Mouse (Mus musculus): ENCODE results near the gene Olfr545.
"Not testable (repeated sequence)": the region's sequence is repeated elsewhere in the genome, so short reads cannot be mapped to it uniquely, and the experiment has no call there.

Gene Olfr545

DNA sequence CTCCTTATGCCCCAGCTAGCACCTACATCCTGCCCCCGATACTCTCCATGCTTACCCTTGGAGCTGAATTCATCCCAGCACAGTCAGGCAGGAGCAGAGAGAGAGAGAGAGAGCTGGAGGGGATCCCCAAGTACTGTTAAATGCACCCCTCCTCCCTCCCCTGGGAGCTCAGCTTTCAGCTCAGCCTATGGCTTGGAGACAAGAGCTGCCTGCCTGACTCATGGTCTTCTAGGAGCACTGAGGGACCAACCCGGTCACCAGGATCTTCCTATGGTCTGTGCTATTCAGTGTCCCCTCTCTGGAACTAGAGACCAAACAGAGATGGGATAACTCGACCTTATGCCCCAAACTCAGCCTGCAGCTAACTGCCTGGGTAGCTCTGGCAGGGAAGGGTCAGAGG, at the start of gene Olfr545:
Gene Olfr545, minus strand, starts transcription at position 101 of the 400 bp plus-strand sequence.
- no peak for DNase-seq (ENCODE audit: low read depth, low spot score)

DNA sequence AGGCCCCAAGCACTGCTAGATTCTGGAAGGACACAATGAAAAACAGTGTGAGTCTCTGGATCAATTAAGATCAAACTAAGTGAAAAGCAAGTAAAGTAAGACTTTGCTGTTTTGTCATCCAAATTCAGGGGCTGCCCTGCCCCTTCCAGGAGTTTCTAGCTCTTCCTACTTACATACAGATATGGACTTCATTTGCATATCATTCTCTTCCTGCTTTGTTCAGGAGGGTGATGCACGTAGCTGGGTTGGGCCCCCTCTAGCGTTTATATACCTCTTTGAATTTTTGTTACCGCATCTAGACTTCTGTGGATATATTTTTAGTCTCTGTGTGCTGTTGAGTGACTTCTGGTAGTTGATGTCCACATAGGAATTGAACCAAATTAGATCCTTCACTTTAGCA, 41.9 kb upstream of the Olfr545 start:
- DNase-seq (ENCODE audit: low read depth, low spot score): no peak

DNA sequence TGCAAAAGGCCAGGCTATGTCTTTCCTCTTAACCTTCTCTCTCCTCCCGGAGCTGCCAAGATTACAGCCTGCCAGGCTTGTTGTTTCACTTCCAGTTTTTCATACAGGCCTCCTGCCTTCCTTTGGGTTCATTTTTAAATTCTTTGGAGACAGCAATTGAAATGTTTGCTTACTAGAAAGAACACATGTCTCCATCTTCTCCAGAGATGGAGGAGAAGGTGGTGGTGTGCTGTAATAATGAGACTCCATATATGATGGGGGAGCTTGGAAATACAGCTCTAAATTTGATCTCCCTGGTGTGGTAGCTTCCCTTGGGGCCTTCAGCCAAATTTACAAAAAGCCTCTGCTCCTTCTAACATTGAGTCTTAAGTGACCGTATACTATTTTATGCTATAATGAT, 41.2 kb upstream of the Olfr545 start, which contains the start of gene Olfr548-ps1:
Gene Olfr548-ps1, plus strand, starts transcription at position 301 of the 400 bp plus-strand sequence.
- no peak for DNase-seq (ENCODE audit: low read depth, low spot score)

DNA sequence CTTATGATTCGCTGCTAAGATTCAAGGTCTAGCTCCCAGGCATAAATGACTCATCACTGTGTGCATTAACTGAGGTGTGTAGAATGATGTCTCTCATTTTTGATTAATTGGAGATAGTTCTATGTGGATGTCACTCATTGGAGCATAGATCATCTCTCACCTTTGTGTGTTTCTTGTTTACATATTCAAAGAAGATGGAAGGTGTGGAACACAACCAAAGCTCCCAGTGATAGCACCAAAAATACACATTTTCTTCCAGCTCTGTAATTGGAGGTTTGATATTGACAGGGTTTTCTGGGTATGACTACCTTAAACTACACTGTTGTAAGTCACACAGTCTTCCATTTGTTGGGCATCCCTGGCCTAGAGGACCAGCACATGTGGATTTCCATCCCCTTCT, 35.1 kb upstream of the Olfr545 start, which contains the start of gene Olfr547:
Gene Olfr547, plus strand, starts transcription at position 301 of the 400 bp plus-strand sequence.
- no peak for DNase-seq (ENCODE audit: low read depth, low spot score)

DNA sequence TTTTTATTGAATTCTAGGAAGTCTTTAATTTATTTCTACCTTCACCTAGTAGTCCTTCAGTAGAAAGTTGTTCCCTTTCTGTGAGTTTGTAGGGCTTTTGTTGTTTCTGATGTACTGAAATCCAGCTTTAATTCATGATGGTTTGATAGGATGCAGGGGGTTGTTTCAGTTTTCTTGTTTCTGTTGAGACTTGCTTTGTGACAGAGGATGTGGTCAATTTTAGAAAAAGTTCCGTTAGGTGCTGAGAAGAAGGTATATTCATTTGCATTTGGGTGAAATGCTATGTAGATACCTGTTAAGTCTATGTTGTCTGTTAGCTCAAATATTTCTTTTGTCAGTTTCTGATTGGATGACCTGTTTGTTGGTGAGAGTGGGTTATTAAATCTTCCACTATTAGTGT, 29.7 kb upstream of the Olfr545 start:
- no peak for DNase-seq (ENCODE audit: low read depth, low spot score)

DNA sequence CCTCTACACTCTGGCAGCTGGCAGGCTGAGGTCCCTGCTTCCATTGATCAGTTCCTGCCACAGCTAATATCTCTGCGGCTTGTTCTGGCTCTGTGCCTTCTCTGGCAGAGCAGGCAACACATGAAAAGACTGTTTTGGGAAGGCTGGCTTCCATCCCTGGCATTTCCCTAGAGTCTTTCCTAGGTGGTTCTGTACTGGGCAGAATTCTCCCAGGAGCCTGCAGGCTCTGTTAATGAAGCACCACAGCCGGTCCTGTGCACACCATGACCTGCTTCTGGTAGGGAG, 17.6 kb upstream of the Olfr545 start:
- DNase-seq (ENCODE audit: low read depth, low spot score): peak; percentile 31

DNA sequence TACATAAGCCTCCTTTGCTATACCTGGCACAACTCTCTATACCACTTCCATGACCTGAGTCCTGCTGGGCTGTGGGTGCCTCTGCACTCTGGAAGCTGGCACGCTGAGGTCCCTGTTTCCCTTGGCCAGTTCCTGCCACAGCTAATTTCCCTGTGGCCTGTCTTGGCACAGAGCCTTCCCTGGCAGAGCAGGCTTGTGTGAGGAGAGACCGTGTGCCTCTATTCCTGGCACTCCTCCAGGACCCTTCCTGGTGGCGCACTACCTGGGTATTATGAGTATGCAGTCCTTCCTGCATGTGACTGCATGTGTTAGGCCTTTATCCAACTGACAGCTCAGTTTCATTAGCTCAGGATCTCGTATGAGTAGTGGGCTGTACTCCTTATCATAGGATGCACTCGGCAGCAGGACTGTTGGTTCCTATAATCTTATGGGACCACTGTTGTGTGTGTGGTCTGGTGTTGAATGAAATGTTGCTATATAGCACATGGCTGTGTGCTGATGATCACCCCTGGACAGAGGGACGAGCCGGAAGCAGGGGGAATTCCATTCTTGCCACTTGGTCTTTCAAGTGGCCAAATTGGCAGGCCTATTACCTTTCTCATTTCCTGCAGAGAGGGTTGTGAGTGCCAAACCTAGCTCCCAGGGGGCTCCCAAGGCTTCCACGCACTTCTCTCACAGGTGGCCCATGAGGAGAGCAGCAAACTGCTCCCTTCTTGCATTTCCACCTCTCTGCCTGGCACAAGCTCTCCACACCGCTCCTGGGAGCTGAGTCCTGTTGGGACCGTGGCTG, 17.1 kb upstream of the Olfr545 start:
- DNase-seq (ENCODE audit: low read depth, low spot score): peak; percentile 65

DNA sequence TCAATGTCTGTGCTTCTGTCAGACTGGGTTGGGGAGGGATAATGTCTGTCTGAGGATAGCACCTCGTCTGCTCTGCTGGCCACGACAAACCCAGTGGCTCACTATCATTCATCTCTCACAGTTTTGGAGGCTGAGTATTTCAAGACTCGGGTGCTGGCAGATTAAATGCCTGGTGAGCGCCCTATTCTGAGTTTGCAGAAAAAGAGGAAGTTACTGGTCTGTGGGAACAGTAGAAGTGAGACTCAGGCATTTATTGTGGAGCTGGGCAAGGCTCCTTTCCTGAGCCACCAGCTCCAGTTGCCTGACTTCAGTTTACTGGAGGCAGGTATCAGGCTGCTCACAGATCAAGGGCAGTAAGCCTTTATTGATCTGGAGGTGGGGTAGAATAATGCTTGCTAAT, 14.8 kb upstream of the Olfr545 start:
- no peak for DNase-seq (ENCODE audit: low read depth, low spot score)

DNA sequence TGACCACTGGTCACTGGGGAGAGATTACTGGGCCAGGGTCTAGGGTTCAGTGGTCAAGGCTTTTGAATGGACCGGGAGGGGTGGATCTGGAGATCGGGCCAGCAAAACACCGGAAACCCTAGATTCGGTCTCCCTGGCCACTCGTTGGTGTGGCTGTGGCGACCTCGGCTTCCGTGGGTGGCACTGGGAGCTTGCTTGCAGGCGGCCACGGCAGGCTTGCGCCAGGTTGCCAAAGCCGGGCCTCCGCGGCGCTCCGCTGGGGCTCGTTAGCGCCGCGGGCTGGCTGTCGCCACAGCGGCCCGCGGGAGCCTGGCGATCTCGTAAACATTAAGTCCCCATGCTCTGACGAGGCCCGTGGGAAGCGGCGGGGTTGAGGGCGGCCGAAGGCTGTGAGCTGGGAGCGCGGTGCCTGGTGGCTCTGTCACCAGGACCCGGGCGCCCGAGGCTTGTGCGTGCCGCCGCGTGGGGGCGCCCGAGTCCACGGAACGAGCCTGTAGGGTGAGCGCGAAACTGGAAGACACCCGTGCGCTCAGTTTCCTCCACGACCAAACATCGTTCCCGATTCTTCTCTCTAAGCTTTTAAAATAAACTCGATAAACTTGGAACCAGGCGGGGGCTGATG, 13.6 kb upstream of the Olfr545 start:
- DNase-seq (ENCODE audit: low read depth, low spot score): peak; percentile 84

DNA sequence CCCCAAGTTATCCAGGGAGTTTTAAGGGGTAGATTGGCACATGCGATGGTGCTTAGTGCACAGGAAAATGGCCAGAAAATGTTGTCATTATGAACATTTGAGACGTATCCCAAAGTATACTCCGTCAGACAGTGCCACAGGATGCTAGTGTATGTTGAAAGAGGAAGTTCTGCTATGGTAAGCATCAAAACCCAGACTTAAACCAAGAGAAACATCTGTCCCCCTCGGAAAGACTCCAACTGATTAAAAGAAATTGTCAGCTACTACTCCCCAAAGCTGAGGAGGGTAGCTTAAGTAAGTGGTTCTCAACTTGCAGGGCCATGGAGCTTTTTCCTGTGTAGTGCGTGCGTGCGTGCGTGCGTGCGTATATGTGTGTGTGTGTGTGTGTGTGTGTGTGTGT, 12.6 kb upstream of the Olfr545 start:
- no peak for DNase-seq (ENCODE audit: low read depth, low spot score)

DNA sequence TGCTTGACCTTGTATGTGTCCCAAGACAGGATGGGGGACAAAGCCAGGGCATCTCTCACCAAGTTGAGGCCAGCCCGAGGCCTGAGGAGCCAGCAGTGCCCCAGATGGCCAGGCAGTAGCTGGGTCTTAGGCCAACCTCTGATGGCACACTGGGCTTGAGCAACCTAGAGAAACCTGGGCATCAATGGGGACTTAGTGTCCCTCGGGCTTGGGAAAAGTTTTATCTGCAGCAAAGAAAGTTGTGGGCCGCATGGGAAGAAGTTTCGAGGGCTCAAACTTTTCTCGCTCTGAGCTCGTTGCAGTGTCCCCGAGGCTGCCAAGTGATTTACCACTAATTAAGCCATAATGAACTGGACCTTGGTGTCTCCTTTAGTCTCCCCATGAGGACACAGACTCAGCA, 10.4 kb upstream of the Olfr545 start:
- no peak for DNase-seq (ENCODE audit: low read depth, low spot score)

DNA sequence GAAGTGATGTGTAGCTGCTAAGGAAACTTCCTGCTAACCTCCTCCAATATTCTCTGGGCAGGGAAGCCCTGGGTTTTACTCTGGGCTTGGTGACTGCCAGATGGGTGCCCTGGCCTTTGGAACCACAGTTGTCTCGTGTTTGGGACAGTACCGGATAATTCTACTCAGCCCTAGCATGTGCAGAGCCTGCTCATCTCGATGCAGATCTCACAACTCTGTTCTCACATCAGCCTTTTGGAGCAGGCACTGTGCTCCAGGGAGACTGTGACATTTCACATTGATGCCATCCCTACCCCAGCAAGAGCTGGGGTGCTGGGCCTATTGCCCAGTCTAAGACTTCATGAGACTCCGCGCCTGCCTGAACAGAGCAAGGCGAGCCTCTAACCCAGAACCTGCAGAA, 9.3 kb upstream of the Olfr545 start:
- DNase-seq (ENCODE audit: low read depth, low spot score): no peak

DNA sequence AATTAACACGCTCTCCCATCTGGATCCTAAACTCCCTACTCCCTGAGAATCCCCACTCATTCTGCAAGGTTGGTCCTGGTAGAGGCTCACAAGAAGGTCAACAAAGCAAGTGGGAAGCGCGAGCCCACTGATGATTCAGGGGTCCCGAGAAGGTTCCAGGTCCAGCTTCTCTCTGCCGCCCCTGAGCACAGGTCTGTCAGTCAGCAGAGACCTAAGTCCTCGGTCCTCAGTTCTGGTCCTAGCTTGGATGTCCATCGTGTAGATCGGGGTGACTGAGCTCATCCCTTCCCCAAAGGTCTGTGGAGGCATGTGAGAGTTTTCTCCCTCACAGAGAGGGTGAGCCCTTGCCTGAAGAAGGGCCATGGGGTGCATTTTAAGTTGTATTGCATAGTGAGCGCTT, 8.7 kb upstream of the Olfr545 start:
- no peak for DNase-seq (ENCODE audit: low read depth, low spot score)

DNA sequence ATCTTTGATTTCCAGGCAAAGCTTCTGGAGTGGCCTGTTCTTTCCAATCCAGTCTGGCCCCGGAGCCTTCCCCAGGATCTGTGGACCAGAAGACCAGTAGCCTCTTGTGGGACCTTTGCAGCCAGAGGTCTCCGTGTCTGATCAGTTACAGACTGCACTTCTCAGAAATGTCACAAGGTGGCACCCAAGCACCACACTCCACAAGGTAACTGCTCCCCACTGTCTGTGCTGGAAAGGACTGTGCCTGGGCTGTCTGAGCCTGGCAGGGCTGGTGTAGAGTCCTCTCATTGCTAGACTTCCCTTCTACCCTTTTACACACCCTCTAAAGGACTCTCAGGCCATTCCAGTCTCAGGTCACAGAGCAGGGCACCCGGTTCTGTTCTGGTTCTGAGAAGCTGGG, 7.5 kb upstream of the Olfr545 start:
- DNase-seq (ENCODE audit: low read depth, low spot score): peak; percentile 79

DNA sequence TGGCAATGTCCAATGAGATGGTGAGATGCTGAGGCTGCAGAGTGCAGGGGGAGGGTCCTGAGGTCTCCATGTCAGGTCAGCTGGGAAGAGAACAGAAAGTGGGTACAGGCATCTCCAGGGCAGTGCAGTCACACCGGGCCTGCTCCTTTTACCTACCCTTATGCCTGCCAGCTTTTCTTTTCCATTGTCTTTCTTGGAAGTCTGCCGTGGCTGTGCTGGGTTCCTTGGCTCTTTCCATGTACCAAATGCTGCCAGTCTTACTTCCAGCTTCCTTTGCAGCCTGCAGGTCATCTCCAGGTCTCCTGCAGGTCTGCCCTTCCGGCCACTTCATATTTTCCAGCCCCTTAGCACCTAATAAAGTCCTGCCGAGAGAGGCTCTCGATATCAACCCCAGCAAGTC, 2.6 kb upstream of the Olfr545 start:
- DNase-seq (ENCODE audit: low read depth, low spot score): peak; percentile 75

DNA sequence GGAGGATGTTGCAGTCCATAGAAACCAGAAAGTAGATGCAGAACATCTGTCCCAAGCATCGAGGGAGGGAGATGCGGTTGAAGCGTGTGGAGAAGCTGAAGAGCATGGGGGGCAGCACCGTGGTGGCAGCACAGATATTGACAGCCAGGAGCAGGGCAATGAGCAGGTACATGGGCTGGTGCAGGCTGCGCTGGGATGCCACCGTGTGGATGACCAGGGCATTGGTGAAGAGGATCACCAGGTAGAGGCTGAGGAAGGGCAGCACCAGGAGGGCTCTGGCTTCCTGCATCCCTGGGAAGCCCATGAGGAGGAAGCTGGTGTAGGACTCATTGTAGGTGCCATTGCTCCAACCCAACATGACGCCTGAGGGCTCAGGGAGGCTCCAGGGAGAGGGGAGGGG, 5.0 kb downstream of the Olfr545 start:
- DNase-seq (ENCODE audit: low read depth, low spot score): not testable (repeated sequence)

DNA sequence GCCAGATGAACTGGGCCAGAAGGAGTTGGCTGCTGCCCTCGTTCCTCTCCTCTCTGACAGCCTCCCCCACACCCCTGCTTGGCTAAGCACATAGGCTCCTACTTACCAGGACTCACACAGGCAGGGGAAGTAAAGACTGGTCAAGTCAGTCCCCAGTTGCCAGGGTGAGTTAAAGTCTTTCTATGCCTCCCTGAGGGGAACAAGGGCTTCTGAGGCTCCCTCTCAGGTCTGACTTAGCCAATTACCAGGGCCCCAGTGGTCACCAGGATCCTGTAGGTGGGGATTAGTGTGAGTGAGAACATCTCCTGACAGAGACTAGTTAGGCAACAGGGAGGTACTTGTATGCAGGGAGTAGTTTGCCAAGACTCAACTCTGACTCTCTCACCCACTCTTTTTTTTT, 11.2 kb downstream of the Olfr545 start, which contains the start of gene Olfr544:
Gene Olfr544, minus strand, starts transcription at position 153 of the 400 bp plus-strand sequence.
- DNase-seq (ENCODE audit: low read depth, low spot score): no peak

DNA sequence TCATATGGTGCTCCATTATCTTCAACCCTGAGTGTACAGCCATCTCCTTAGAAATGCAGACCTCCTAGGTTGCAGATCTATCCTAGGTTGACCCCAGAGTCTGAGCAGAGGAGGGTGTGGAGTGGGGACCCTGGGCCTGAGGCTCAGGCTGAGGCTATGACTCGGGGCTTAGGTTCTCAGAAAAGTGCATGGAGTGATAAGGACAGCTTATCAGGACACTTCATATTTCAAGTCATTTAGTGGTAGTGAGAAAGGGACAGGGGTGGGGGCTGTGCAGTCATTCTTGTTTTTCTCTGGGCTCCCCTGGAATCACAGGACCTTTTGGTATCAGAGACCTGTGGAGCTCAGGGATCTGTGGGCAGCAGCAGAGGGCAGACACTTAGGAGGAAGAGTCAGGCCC, 13.3 kb downstream of the Olfr545 start:
- DNase-seq (ENCODE audit: low read depth, low spot score): no peak

DNA sequence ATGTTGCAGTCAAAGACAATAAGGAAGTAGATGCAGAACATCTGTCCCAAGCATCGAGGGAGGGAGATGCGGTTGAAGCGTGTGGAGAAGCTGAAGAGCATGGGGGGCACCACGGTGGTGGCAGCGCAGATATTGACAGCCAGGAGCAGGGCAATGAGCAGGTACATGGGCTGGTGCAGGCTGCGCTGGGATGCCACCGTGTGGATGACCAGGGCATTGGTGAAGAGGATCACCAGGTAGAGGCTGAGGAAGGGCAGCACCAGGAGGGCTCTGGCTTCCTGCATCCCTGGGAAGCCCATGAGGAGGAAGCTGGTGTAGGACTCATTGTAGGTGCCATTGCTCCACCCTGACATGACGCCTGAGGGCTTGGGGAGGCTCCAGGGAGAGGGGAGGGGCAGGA, 14.6 kb downstream of the Olfr545 start:
- DNase-seq (ENCODE audit: low read depth, low spot score): not testable (repeated sequence)

DNA sequence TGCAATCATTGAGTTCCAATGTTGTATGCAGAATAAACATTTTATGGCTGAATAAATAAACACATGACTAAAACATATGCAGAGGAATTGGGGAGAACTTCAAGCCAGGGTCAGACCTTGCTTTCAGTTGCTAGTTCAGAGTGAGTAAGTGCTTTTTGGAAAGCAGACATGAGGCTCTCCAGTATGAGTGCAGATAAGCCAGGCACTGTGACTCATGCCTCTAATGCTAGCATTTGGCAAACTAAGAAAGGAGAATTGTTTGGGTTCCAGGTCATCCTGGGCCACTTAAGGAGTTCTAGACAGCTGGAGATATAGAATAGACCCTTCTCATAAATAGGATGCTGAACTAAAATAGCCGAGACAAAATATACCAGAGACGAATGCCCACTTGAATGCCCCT, 15.7 kb downstream of the Olfr545 start:
- peak; percentile 3 for DNase-seq (ENCODE audit: low read depth, low spot score)

DNA sequence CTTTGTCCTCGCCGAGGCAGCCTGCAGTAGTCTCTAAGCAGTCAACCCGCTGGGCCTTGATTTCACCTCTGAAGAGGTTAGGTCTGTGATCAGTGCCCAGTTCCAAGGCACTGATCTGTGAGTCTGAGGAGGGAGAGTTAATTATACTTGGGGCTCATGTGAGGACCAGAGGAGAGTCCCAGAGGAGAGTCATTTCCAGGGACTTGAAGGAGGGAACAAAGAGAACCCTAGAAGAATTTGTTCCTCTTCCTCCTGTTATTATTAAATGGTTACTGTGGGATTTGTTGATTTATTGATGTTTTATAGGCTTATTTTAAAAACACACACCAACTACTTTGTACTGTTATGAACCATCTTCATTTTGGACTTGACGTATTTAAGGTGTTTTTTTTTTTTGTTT, 17.8 kb downstream of the Olfr545 start, which contains the start of gene Olfr543:
Gene Olfr543, minus strand, starts transcription at position 101 of the 400 bp plus-strand sequence.
- DNase-seq (ENCODE audit: low read depth, low spot score): no peak

DNA sequence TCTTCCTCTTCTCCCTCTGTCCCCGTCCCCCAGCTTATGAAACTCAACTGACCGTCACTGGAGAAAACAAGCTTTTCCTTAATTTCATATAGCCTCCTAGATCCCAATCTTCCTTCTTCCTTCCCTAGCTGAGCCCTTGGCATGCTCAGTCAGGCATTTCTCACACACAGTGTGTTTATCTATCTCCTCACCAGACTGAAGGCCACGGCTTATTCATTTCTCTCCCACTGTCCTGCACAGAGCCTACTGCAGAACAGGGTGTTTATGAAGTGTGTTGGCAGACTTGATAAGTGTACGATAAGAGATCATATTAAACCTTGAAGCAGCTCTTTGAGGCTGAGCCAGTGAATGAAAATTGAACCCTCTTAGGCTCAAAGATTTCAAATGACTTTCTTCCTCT, 18.6 kb downstream of the Olfr545 start:
- no peak for DNase-seq (ENCODE audit: low read depth, low spot score)

DNA sequence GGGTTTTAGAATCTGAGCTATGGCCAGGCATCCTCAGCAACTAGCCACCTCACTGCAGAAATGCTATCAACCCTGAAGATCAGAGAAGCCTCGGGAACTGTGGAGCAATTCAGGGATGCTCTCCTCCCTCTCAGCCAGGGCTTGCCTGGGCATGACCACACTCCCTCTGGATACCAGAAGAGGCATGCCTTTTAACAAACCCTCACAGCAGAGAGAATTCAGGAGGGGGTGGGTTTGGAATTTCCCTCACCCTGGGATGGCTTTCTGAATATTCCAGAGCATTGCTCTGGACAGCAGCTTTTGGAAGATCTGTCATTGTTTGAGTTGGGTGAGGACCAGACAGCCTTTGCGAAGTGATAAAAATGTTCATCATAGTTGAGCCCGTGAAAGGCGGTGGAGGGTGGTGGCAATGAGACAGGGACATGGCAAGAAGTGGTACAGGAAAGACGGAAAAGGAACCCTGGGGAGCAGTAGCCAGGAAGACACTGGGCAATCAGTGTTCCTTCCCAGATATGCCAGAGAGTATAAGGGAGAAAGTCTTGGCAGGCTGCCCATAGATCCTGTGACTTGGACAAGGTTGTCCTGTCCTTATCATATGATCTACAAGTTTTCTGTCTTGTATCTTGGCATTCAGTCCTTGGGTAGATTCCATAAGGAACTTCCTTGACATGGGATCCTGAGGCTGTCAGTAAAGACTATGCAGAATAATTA, 19.9 kb downstream of the Olfr545 start:
- peak; percentile 3 for DNase-seq (ENCODE audit: low read depth, low spot score)

Measured in brain, adult 2 months (tissue).